Mouse (Mus musculus) NIH3T3 (cell line): ENCODE measurements around the gene Gnl1.
"Not testable (repeated sequence)": the region's sequence is repeated elsewhere in the genome, so short reads cannot be mapped to it uniquely, and the experiment has no call there.

Source experiments
- DNase-seq: peaks from one replicate; pipeline ENCODE4 v3.0.0-alpha.2; 2012; ENCODE audit warnings: low read depth

Gene Gnl1

GRCm38 (mm10) chr17:35979401-35980362, at the start of gene Gnl1, which contains the start of gene Prr3:
Gene Gnl1, plus strand, starts transcription at chr17:35979851.
Gene Prr3, minus strand, starts transcription at chr17:35980236.
- peak; percentile 89 for DNase-seq

- no peak for DNase-seq
Observed at GRCm38 (mm10) chr17:35930627-35931026, 49.0 kb upstream of the Gnl1 start.

GRCm38 (mm10) chr17:35932608-35933007, 47.0 kb upstream of the Gnl1 start:
- DNase-seq: no peak

GRCm38 (mm10) chr17:35935763-35936162, 43.9 kb upstream of the Gnl1 start:
- not testable (repeated sequence) for DNase-seq

- DNase-seq: peak; percentile 83
Observed at GRCm38 (mm10) chr17:35937700-35938348, 41.8 kb upstream of the Gnl1 start.

- DNase-seq: no peak
Observed at GRCm38 (mm10) chr17:35939108-35939507, 40.5 kb upstream of the Gnl1 start.

- DNase-seq: peak; percentile 56
Observed at GRCm38 (mm10) chr17:35939941-35940340, 39.7 kb upstream of the Gnl1 start.

- DNase-seq: not testable (repeated sequence)
Observed at GRCm38 (mm10) chr17:35950946-35951345, 28.7 kb upstream of the Gnl1 start.

GRCm38 (mm10) chr17:35952559-35952958, 27.1 kb upstream of the Gnl1 start:
- DNase-seq: not testable (repeated sequence)

GRCm38 (mm10) chr17:35954665-35955064, 25.0 kb upstream of the Gnl1 start:
- DNase-seq: no peak

GRCm38 (mm10) chr17:35958533-35959223, 21.0 kb upstream of the Gnl1 start:
- DNase-seq: no peak

- peak; percentile 75 for DNase-seq
Observed at GRCm38 (mm10) chr17:35963279-35963678, 16.4 kb upstream of the Gnl1 start.

- no peak for DNase-seq
Observed at GRCm38 (mm10) chr17:35967621-35968020, 12.0 kb upstream of the Gnl1 start.

- DNase-seq: peak; percentile 98
Observed at GRCm38 (mm10) chr17:35969418-35970389, 9.9 kb upstream of the Gnl1 start, which contains the start of gene Abcf1. Gene Abcf1, minus strand, starts transcription at chr17:35969761.

- no peak for DNase-seq
Observed at GRCm38 (mm10) chr17:35972131-35972530, 7.5 kb upstream of the Gnl1 start.

GRCm38 (mm10) chr17:35978811-35979400, 745 bp upstream of the Gnl1 start:
- no peak for DNase-seq

GRCm38 (mm10) chr17:35980363-35980754, 708 bp downstream of the Gnl1 start:
- DNase-seq: peak; percentile 75

- DNase-seq: no peak
Observed at GRCm38 (mm10) chr17:35981776-35982175, 2.1 kb downstream of the Gnl1 start.

- peak; percentile 40 for DNase-seq
Observed at GRCm38 (mm10) chr17:35991781-35992180, 12.1 kb downstream of the Gnl1 start.

- DNase-seq: peak; percentile 93
Observed at GRCm38 (mm10) chr17:35993675-35994074, 14.0 kb downstream of the Gnl1 start.
